Mouse (Mus musculus): ENCODE results near the gene Cpne9.
A peak's percentile ranks its signal among the peaks of the same experiment; 100 is the strongest.
"Not testable (repeated sequence)": the region's sequence is repeated elsewhere in the genome, so short reads cannot be mapped to it uniquely, and the experiment has no call there.

Gene Cpne9

GRCm38 (mm10) chr6:113290346-113290745 is 8.2 kb downstream of the Cpne9 start:
- DNase-seq (ENCODE audit: low spot score), result no peak

DNA sequence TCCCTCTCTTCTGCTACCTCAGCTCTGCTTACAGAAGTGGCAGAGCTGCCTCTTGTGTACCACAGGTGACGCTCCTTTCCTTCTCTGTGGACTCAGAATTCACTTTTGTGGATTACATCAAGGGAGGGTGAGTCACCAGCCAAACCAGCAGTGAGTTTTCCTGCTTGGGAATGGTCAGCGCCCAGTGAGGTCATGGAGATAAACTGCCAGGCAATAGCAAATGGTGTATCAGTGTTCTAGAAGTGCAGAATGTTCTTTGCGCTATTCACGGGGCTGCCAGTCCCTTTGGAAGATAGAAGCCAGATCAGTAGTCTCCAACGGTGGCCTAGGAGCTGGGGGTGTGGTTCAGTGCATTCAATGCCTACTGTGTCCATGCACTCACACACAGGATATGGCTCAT is 10.8 kb downstream of the Cpne9 start:
- DNase-seq (ENCODE audit: low spot score), result no peak

GRCm38 (mm10) chr6:113296046-113296445 is 13.9 kb downstream of the Cpne9 start:
- DNase-seq (ENCODE audit: low spot score), result no peak

GRCm38 (mm10) chr6:113296639-113297038 is 14.5 kb downstream of the Cpne9 start:
- no peak for DNase-seq (ENCODE audit: low spot score)

DNA sequence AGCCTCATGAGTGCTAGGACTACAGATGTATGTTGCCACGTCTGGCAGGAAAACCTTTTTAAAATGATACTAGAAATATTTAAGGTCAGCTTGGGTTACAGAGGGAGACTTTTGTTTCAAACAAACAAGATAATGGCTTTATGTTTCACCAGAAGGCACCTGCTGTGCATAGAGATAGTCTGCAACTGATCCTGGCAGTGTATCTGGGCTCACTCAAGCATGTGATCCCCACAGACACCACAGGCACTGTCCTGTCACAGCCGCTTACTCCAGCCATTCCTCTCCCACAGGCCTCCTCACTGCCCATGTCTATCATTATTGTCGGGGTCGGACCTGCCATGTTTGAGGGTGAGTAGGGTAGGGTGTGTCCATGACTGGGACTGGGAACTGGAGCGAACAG is 19.2 kb downstream of the Cpne9 start:
- DNase-seq (ENCODE audit: low spot score), result no peak

DNA sequence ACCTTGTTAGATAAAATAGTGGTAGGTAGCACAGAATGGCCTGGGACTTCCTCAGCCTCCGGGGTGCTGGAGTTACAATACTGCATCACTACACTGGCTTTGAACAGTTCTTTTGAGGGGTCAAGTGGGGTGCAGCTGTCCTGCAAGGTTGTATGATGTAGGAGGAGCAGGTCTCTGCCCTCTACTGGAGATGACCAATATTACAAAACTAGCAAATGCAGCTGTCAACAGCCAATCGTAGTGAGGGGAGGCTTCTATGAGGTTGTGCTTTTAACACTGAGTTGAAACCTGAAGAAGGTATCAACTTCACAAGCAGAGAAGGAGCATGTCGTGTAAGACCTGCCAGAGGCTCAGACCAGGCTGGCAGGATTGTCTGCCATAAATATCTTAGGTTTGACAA is 20.2 kb downstream of the Cpne9 start:
- no peak for DNase-seq (ENCODE audit: low spot score)

DNA sequence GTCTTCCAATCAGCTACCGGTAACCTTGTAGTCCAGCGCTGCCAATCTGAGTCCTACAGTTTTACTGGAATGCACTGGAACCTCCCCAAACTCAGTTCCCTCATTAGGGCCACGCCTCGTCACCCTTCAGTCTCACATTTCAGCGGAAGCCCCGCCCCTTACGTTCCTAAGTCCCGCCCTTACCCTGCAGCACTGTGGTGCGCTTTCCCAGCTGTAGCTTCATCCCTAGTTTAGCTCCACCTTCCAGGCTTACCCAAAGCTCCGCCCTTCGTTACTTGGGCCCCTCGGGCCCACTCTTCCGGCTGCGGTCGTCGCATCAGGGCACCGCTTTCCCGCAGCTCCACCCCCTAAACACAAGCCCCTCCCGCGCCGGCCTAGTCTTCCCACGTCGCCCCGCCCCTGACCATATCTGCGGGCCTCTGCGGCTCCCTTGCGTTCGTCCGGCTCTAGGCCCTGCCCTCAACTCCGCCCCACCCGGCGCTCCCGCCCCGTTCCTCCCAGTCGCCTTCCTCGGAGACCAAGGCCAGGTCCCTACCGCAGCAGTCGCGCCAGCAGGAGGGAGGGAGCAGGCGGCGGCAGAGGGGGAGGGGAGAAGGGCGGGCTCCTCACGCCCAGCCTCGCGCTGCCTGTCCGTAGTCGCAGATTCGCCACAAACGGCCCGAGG is 24.3 kb downstream of the Cpne9 start:
- peak; percentile 100 for DNase-seq (ENCODE audit: low spot score)

DNA sequence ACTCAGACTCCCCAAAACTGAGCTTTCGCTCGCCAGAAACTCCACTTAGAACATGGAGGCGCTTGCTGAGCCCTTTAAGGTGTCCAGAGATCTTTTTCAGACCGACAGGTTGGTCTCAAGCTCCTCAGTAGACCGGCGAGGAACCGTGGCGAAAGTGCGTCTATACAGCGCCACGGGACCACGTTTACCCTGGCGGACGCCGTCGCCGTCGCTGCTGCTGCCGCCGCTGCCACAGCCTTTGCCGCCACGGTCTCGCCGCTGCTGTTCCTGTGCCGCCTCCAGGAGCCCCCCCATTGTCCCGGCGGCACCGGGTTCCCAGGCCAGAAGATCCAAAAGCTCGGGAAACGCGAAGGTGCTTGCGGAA is 24.9 kb downstream of the Cpne9 start, which contains the start of gene Brpf1:
Gene Brpf1, plus strand, starts transcription at position 152 of the 364 bp plus-strand sequence.
- DNase-seq (ENCODE audit: low spot score), result no peak

GRCm38 (mm10) chr6:113307481-113308121 is 25.5 kb downstream of the Cpne9 start:
- DNase-seq (ENCODE audit: low spot score), result peak; percentile 47

- DNase-seq (ENCODE audit: low spot score), result no peak
Measured at GRCm38 (mm10) chr6:113308141-113308540, 26.0 kb downstream of the Cpne9 start.

DNA sequence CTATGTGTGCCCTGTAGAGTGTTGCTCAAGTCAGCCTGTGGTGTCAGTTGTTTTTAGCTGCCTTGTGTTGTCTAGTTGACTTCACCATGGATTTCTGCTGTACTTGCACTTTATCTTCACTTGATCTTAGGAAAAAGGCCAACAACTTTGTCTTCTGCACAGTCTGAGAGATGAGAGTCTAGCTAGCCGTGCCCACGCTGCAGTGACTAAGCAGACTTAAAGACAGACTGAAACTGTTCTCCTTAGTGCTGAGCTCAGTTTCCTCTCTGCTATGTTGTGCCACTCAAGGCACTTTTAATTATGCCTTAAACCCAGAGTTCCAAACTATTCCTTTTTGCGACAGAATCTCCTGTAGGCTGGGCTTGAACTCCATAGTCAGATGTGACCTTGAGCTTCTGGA is 33.9 kb downstream of the Cpne9 start:
- DNase-seq (ENCODE audit: low spot score), result no peak

DNA sequence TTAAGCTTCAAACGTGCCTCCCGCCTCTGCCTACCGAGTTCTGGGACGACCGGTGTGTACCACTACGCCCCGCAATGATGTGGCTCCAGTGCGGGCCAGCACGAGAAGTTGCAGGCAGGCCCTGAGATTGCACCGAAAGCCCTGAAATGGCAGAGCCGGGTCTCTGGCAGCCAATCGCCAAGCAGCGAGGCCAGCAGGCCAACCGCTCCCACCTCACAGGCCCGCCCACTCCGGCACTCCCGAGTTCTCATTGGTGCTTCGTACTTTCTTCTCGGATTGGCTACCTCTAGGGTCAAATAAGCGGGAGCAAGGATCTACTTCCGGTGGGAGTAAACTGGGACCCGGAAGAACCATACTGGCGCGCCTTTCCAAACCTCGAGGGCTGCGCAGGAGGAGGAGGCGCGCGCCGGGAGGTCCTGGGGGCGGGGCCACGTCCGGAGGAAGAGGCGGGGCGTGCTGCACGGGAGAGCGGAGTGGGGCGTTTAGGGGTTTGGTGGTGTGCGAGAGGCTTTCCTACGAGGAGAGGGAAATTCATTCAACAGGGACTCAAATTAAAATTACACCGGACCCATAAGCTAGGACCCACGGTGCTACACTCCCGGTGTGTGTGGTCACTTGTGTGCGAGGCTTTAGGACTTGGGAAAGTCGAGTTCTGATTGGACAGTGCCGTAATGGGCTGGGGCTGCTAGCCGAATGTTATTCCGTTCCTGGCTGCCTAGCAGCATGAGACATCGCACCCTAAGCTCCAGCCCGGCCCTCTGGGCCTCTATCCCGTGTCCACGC is 44.6 kb downstream of the Cpne9 start, which contains the start of gene Ogg1:
Gene Ogg1, plus strand, starts transcription at position 440 of the 783 bp plus-strand sequence.
- DNase-seq (ENCODE audit: low spot score), result peak; percentile 98

DNA sequence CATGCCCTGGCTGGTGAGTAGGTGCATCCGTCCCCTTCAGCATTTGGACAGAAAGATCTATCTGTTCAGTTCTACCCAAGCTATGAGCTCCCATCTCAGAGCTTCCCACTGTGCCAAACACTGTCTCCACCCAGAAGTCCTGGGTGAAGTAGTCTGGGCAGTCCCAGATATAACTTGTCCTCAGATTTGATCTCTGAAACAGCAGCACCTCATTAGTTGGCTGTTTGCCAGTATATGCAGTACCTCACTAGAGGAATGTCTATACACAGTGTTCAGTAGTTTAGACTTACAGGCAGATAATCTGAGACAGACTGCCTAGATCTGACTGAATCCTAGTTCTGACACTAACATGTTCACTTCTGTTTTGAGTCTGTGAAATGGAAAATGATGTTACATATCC is 47.3 kb downstream of the Cpne9 start:
- no peak for DNase-seq (ENCODE audit: low spot score)

DNA sequence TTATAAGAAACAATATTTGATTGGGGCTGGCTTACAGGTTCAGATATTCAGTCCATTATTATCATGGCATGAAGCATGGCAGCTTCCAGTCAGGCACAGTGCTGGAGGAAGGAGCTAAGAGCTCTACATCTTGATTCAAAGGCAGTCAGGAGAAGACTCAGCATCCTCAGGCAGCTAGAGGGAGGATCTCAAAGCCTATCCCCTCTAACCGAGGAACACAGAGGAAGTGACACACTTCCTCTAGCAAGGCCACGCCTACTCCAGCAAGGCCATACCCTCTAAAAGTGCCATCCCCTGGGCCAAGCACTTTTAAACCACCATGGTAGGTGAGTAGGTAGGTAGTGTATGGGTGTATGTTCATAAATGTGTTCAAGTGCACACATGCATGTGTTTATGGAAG is 48.4 kb downstream of the Cpne9 start:
- no peak for DNase-seq (ENCODE audit: low spot score)

DNA sequence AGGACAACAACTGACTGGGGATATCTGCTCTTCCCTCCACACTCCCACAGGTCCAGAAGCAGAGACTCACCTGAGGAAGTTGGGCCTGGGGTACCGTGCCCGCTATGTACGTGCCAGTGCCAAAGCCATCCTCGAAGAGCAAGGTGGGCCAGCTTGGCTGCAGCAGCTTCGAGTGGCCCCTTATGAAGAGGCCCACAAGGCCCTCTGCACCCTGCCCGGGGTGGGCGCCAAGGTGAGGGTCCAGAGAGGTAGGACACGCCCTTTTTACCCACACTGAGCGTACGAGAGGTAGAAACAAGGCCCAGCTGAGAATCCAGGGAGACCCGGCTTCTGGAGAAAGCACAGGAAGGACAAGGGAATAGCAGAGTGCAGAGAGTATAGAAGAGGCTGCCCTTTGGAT is 49.6 kb downstream of the Cpne9 start:
- no peak for DNase-seq (ENCODE audit: low spot score)

DNA sequence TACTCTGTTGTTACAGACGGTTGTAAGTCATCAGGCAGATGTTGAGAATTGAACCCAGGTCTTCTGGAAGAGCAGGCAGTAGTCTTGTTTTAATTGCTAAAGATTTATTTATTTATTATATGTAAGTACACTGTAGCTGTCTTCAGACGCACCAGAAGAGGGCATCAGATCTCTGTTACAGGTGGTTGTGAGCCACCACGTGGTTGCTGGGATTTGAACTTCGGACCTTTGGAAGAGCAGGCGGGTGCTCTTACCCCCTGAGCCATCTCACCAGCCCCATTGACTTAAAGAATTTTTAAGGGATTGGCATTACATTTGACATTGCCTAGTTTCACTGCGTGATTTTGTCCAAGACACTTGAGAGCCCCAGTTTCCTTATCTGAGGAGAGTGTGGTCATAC is 50.6 kb downstream of the Cpne9 start:
- DNase-seq (ENCODE audit: low spot score), result not testable (repeated sequence)

DNA sequence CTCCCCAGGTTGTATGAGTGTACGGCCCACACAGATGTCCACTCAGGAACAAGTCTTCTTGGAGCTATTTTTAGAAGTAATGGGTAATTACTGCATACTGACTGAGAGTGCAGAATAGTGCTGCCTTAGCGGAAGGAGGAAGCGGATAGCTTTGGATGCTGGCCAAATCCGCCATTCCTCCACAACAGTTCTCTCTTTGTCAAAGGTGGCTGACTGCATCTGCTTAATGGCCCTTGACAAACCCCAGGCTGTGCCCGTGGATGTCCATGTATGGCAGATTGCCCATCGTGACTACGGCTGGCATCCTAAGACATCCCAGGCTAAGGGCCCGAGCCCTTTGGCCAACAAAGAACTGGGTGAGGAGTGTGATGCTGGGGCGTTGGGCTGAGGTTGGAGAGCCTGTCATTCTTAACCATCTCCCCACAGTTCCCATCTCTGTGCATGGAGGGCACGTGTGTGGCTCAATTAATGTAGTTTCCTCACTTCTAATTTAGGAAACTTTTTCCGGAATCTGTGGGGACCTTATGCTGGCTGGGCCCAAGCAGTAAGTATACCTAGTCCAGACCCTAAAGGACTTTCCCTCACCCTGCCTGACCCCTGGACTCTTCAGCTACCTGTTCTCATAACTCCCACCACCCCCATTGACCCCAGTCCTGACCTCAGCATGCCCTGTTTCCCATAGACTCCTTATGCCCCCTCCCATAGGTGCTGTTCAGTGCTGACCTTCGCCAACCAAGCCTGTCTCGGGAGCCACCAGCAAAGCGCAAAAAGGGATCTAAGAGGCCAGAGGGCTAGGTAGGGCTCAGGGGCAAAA is 51.2 kb downstream of the Cpne9 start:
- DNase-seq (ENCODE audit: low spot score), result peak; percentile 75

DNA sequence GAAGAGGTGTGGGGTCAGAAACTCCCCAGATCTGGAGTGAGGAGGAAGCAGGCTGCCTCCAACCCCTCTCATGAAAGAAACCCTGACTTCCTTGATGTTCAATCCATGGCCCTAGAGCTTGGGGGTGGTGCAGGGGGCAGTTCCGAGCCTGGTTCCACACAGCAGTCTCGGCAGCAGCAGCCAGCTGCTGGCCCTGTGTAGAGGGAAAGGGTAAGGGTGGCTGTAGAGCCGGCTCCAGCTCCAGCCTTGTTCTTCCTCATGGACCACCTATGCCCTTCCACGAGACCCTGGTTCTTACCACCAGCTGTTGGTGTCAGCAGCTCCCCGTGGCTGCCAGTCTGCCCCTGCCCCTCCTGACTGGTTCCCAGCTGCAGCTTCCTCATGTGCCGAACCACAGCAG is 52.1 kb downstream of the Cpne9 start:
- no peak for DNase-seq (ENCODE audit: low spot score)

GRCm38 (mm10) chr6:113336852-113337620 is 54.9 kb downstream of the Cpne9 start:
- no peak for DNase-seq (ENCODE audit: low spot score)

DNA sequence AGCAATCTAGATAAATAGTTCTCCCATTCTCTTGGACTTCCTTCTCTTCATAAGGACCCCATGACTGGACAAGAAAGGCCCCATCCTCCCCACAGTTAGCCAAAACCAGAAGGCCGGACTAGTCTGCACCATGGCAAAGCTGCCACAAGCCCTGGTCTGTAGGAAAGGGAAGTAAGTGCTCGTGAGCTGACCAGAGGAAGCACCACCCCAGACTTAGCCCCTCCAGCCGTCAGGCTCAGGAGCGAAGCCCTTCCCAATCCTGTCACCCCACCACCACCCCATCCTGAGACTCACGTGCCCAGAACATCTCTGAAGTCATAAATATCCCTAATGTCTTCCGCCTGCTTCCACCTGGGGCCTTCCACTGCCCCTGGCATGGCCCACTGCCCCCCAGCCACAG is 59.5 kb downstream of the Cpne9 start:
- no peak for DNase-seq (ENCODE audit: low spot score)

DNA sequence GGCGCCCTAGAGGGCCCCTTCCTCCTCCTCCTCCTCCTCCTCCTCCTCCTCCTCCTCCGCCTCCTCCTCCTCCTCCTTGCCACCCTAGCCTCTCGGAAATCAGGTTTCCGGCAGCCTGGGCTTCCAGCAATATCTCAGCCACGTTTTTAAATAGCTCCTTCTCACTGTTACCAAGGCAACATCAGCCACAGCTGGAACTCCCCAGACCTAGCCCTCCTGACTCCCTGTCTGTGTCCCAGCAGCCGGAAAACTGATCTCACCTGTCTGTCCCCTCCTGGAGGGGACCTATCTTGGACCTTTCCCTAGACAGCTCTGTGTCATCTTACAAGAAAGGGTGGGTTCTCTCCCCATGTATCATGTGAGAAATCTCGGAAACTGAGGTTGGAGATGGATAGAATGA is 60.2 kb downstream of the Cpne9 start:
- no peak for DNase-seq (ENCODE audit: low spot score)

Data from urinary bladder, postnatal 14 days (tissue).